Mouse (Mus musculus): ENCODE measurements around the gene Kif26b. TPM values are rescaled to one million over a fixed set of nuclear protein-coding genes. Genes with fewer than 3 reads are reported as not detected.

Gene Kif26b
- polyA plus RNA-seq, 1 experiment from 2014 or later: 2.2 TPM

GRCm38 (mm10) chr1:178522389-178522788, 6.5 kb upstream of the Kif26b start:
- H3K27me3 ChIP-seq (ENCODE audit: insufficient read depth, low read length): no peaks in the 10 kb centered on the region
- ATAC-seq (ENCODE audit: insufficient read depth) (no peak), DNase-seq (no peak)
- no peak overlapping the region for H3K4me2 ChIP-seq
- no peak for TF ChIP-seq CTCF (IDR thresholded peaks at IDR 0.05; ENCODE audit: low read depth)
- 87% methylated on average over 5 of the region's 5 CpGs for WGBS
- no peak overlapping the region for H3K9ac ChIP-seq
- H3K4me1 ChIP-seq (ENCODE audit: insufficient read depth): no peaks in the 10 kb centered on the region
- no peak overlapping the region for H3K4me3 ChIP-seq (ENCODE audit: low read depth, low read length)
- H3K9me3 ChIP-seq (ENCODE audit: low read depth, low read length): no peaks in the 10 kb centered on the region
- H3K36me3 ChIP-seq (ENCODE audit: insufficient read depth): no peaks in the 10 kb centered on the region
- no peak overlapping the region for H3K27ac ChIP-seq (ENCODE audit: low read depth)

GRCm38 (mm10) chr1:178523152-178523551, 5.8 kb upstream of the Kif26b start:
- Histone ChIP-seq H3K4me2 (no peak overlapping the region), H3K4me3 (ENCODE audit: low read depth, low read length) (no peak overlapping the region), H3K27ac (ENCODE audit: low read depth) (no peak overlapping the region), H3K9me3 (ENCODE audit: low read depth, low read length) (no peaks in the 10 kb centered on the region), H3K36me3 (ENCODE audit: insufficient read depth) (no peaks in the 10 kb centered on the region), H3K4me1 (ENCODE audit: insufficient read depth) (0 out of 2 replicates have a peak, but pooled peaks cover under 1% of the 10 kb centered on the region), H3K9ac (no peak overlapping the region), H3K27me3 (ENCODE audit: insufficient read depth, low read length) (no peaks in the 10 kb centered on the region; the same call in 1 of the 2 replicates)
- ATAC-seq (ENCODE audit: insufficient read depth) (no peak), DNase-seq (no peak)
- no peak for TF ChIP-seq CTCF (IDR thresholded peaks at IDR 0.05; ENCODE audit: low read depth)
- 36% methylated on average over 5 of the region's 5 CpGs for WGBS

GRCm38 (mm10) chr1:178527185-178527546, 1.8 kb upstream of the Kif26b start:
- Histone ChIP-seq H3K4me3 (ENCODE audit: low read depth, low read length) (peak overlapping the region; percentile 60), H3K9me3 (ENCODE audit: low read depth, low read length) (no peaks in the 10 kb centered on the region), H3K4me2 (peak overlapping the region; percentile 100), H3K36me3 (ENCODE audit: insufficient read depth) (no peaks in the 10 kb centered on the region), H3K27ac (ENCODE audit: low read depth) (no peak overlapping the region), H3K27me3 (ENCODE audit: insufficient read depth, low read length) (peaks cover 15% of the 10 kb centered on the region), H3K4me1 (ENCODE audit: insufficient read depth) (peaks cover 7% of the 10 kb centered on the region; the same call in 1 of the 2 replicates), H3K9ac (no peak overlapping the region)
- peak; percentile 79 for TF ChIP-seq CTCF (IDR thresholded peaks at IDR 0.05; ENCODE audit: low read depth)
- 0 out of 2 replicates have a peak, but pooled peaks have one; percentile 12 for ATAC-seq (ENCODE audit: insufficient read depth)
- DNase-seq: peak; percentile 97
- WGBS: under 1% methylated on average over 21 of the region's 21 CpGs

- Histone ChIP-seq H3K4me2 (peak overlapping the region; percentile 100), H3K4me3 (ENCODE audit: low read depth, low read length) (peak overlapping the region; percentile 60), H3K9ac (peak overlapping the region; percentile 62), H3K9me3 (ENCODE audit: low read depth, low read length) (no peaks in the 10 kb centered on the region), H3K36me3 (ENCODE audit: insufficient read depth) (no peaks in the 10 kb centered on the region), H3K4me1 (ENCODE audit: insufficient read depth) (peaks cover 7% of the 10 kb centered on the region; the same call in 1 of the 2 replicates), H3K27ac (ENCODE audit: low read depth) (no peak overlapping the region), H3K27me3 (ENCODE audit: insufficient read depth, low read length) (peaks cover 15% of the 10 kb centered on the region)
- DNase-seq: peak; percentile 60
- TF ChIP-seq CTCF (IDR thresholded peaks at IDR 0.05; ENCODE audit: low read depth): no peak
- under 1% methylated on average over 59 of the region's 59 CpGs for WGBS
- ATAC-seq (ENCODE audit: insufficient read depth): peak; percentile 10; the same call in 1 of the 2 replicates
These were observed 1.2 kb upstream of the Kif26b start for GRCm38 (mm10) chr1:178527547-178528361.

- DNase-seq (peak; percentile 52), ATAC-seq (ENCODE audit: insufficient read depth) (peak; percentile 4; the same call in 1 of the 2 replicates)
- peak; percentile 21; the same call in 1 of the 2 replicates for TF ChIP-seq CTCF (IDR thresholded peaks at IDR 0.05; ENCODE audit: low read depth)
- under 1% methylated on average over 38 of the region's 38 CpGs for WGBS
- Histone ChIP-seq H3K9me3 (ENCODE audit: low read depth, low read length) (no peaks in the 10 kb centered on the region), H3K36me3 (ENCODE audit: insufficient read depth) (no peaks in the 10 kb centered on the region), H3K4me3 (ENCODE audit: low read depth, low read length) (peak overlapping the region; percentile 60), H3K4me1 (ENCODE audit: insufficient read depth) (peaks cover 7% of the 10 kb centered on the region; the same call in 1 of the 2 replicates), H3K27ac (ENCODE audit: low read depth) (no peak overlapping the region), H3K9ac (peak overlapping the region; percentile 62), H3K27me3 (ENCODE audit: insufficient read depth, low read length) (peaks cover 15% of the 10 kb centered on the region), H3K4me2 (peak overlapping the region; percentile 100)
These were observed 781 bp downstream of the Kif26b start for GRCm38 (mm10) chr1:178529512-178530300.

- DNase-seq (peak; percentile 89), ATAC-seq (ENCODE audit: insufficient read depth) (peak; percentile 23; the same call in 1 of the 2 replicates)
- H3K4me2 ChIP-seq: peak overlapping the region; percentile 100
- H3K27me3 ChIP-seq (ENCODE audit: insufficient read depth, low read length): peaks cover 15% of the 10 kb centered on the region
- TF ChIP-seq CTCF (IDR thresholded peaks at IDR 0.05; ENCODE audit: low read depth): peak; percentile 74
- H3K4me3 ChIP-seq (ENCODE audit: low read depth, low read length): peak overlapping the region; percentile 60
- H3K9ac ChIP-seq: peak overlapping the region; percentile 62
- no peak overlapping the region for H3K27ac ChIP-seq (ENCODE audit: low read depth)
- H3K36me3 ChIP-seq (ENCODE audit: insufficient read depth): no peaks in the 10 kb centered on the region
- under 1% methylated on average over 62 of the region's 62 CpGs for WGBS
- no peaks in the 10 kb centered on the region for H3K9me3 ChIP-seq (ENCODE audit: low read depth, low read length)
- peaks cover 7% of the 10 kb centered on the region; the same call in 1 of the 2 replicates for H3K4me1 ChIP-seq (ENCODE audit: insufficient read depth)
These were observed 1.6 kb downstream of the Kif26b start for GRCm38 (mm10) chr1:178530301-178531078.
